Mouse (Mus musculus): Measurements from ENCODE around the gene Nid1.
"Not testable (repeated sequence)": the region's sequence is repeated elsewhere in the genome, so short reads cannot be mapped to it uniquely, and the experiment has no call there.

DNA sequence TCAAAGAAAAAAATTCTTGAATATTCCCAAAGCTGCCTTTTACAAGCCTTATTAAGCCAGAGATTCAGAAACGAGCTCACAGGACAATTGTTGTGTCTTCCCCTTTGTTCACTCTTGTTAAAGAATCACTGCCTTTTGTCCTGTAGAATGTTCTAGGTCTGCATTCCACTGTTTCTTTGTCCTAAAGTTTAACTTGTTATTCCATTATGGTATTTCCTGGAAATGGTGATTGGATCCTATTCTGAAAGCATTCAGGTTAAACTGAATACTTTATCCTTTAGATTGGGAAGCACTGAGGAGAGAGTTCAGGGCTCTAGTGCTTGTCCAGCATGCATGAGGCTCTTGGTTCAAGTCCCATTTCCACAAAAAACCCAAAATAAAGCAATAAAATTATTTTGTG is 13.6 kb downstream of the Nid1 start:
- not testable (repeated sequence) for TF ChIP-seq CTCF (IDR thresholded peaks at IDR 0.05; ENCODE audit: low read depth, low read length); POLR2A (IDR thresholded peaks at IDR 0.05; ENCODE audit: insufficient read depth, low read length); EP300 (IDR thresholded peaks at IDR 0.05; ENCODE audit: insufficient read depth, low read depth, low read length)

All from ES-Bruce4 (cell line).